Mouse (Mus musculus): ENCODE data around the gene Dbt.

The Dbt gene

GRCm38 (mm10) chr3:116512904-116513716, at the start of gene Dbt:
Gene Dbt (plus strand): TSS chr3:116513070.
- WGBS, result under 1% methylated on average over 36 of the region's 36 CpGs

GRCm38 (mm10) chr3:116464318-116464717, 48.6 kb upstream of the Dbt start:
- WGBS, result 58% methylated on average over 2 of the region's 2 CpGs

DNA sequence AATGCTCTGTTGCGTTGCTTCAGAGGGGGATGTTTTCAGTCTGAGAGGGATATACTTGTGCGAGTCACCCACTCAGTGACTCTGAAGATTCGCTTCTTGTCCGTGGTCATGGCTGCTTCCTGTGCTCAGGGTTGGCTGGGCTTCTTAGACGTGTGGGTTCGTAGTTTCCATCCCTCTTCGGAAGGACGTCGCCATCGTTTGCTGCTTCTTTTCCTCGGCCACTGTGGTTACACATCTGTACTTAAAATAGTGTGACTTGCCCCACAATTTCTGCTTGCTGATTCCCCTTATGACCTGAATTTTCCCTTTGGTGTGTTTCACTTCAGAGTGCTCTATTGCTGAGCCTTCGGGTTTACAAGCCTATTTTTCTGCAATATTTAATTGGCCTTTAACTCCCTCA, 47.2 kb upstream of the Dbt start:
- 91% methylated on average over 12 of the region's 12 CpGs for WGBS

- WGBS, result 58% methylated on average over 11 of the region's 11 CpGs
Measured at GRCm38 (mm10) chr3:116474602-116475001, 38.3 kb upstream of the Dbt start.

GRCm38 (mm10) chr3:116476686-116477298, 36.1 kb upstream of the Dbt start:
- 73% methylated on average over 5 of the region's 5 CpGs for WGBS

- 88% methylated on average over 7 of the region's 7 CpGs for WGBS
Measured at GRCm38 (mm10) chr3:116477351-116477750, 35.5 kb upstream of the Dbt start.

GRCm38 (mm10) chr3:116480119-116480518, 32.8 kb upstream of the Dbt start:
- 56% methylated on average over 2 of the region's 2 CpGs for WGBS

- WGBS, result 75% methylated on average over 5 of the region's 5 CpGs
Measured at GRCm38 (mm10) chr3:116480937-116481336, 31.9 kb upstream of the Dbt start.

DNA sequence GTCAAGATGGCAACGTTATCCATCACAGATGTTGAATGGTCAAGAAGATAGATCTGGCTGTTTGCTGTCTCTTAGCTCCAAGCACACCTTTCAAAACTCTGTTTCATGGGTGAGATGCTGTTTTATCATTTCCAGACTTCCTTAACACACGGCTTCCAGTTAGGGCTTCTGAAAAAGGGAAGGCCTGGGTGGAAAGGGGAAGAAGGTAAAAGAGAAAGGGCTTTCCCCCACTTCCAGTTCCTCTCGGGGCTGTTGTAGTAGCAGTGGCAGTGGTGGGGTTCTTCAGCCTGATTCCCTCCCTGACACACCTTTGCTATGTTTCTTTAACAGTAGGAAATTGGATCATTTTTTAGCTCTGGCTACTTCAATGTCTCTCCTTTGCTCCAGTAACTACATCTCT, 30.1 kb upstream of the Dbt start:
- 81% methylated on average over 3 of the region's 3 CpGs for WGBS

GRCm38 (mm10) chr3:116483271-116483670, 29.6 kb upstream of the Dbt start:
- 88% methylated on average over 4 of the region's 4 CpGs for WGBS

DNA sequence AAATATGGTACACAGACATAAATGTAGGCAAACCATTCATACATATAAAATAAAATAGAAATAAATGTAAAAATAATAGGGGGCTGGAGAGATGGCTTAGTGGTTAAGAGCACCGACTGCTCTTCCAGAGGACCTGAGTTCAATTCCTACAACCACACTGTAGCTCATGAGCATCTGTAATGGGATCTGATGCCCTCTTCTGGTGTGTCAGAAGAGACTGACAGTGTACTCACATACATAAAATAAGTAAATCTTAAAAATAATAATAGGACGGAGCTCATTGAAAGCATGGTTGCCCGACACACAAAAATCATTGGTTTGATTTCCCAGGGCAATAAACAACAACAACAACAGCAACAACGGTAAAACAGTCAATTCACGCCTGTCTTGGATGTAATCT, 21.9 kb upstream of the Dbt start:
- WGBS, result 94% methylated on average over 5 of the region's 5 CpGs

GRCm38 (mm10) chr3:116491923-116492454, 20.9 kb upstream of the Dbt start:
- 90% methylated on average over 1 of the region's 1 CpGs for WGBS

DNA sequence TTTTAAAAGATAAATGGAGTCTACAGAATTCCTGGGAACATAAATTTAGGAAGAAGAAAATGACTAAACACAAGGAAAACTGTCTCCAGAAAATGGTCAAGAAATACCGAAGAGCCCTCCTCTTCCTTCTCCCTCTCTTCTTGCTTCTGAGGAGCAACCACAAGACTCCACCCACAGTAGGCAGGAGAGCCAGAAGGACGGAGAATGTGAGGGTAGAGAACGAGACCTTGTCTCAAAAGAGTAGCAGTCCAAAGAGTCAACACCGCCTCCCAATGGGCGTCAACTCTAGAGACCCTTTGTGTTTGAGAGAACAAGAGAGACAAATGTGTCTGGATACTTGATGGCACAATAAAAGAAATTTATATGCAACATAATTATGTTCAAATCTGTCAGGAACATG, 19.2 kb upstream of the Dbt start:
- 61% methylated on average over 5 of the region's 5 CpGs for WGBS

- WGBS, result 59% methylated on average over 1 of the region's 1 CpGs
Measured at GRCm38 (mm10) chr3:116495671-116496070, 17.2 kb upstream of the Dbt start.

DNA sequence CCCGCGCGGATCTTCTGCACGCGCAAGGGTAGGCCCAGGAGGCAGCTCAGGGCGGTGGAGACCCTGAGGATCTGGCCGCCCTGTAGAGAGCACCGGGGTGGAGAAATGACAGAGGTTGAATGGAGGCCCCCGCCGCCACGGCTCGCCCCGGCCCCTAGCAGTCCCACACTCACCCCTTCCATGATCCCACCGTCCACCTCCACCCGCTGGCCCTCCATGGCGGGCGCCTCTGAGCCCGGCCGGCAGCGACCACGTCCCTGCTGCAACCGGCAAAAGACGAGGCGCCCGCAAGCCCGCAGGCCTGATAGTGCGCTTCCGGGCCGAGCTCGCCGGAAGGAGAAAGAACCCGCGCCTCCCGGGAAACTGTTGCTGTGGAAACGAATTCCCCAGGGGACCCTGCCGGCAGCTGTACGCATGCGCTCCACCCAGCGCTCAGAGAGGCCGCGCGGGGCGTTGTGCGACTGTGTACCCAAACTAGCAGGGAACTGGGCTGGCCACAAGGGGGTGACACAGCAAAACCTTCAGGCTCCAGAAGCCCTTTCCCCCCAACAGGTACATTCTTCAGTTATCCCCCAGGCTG, 5.0 kb upstream of the Dbt start, which contains the start of gene Rtca:
Gene Rtca (minus strand): TSS at position 437 of the 580 bp plus-strand sequence.
- under 1% methylated on average over 44 of the region's 44 CpGs for WGBS

- WGBS, result 37% methylated on average over 12 of the region's 12 CpGs
Measured at GRCm38 (mm10) chr3:116512151-116512903, 543 bp upstream of the Dbt start.

DNA sequence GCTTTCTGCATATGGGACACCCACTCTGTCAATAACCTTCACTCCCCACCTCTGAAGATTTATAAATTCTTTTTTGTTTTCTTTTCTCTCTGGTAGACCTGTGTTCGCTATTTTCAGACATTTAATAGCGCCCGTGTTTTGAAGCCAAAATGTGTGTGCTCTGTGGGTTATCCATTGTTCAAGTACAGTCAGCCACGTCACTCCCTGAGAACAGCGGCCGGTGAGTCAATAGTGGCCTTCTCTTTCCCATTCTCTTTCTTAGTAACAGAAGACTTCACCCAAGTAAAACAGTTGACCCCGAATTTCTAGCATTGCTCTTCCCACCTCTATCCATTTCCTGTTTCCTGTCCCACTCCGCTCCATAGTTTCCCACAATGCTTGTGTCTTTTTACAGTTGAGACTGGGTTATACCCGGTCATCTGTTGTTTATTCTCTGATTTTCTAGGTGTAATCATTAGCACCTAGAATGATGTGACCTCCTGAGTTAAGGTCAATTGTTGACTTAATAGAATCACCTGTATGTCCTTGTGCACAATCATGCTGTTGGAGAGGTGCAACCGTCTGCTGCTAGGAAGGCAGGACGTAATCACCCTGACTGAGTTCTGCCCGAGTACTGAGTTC, 7.4 kb downstream of the Dbt start:
- 76% methylated on average over 12 of the region's 12 CpGs for WGBS

- 65% methylated on average over 5 of the region's 5 CpGs for WGBS
Measured at GRCm38 (mm10) chr3:116529741-116530140, 16.9 kb downstream of the Dbt start.

DNA sequence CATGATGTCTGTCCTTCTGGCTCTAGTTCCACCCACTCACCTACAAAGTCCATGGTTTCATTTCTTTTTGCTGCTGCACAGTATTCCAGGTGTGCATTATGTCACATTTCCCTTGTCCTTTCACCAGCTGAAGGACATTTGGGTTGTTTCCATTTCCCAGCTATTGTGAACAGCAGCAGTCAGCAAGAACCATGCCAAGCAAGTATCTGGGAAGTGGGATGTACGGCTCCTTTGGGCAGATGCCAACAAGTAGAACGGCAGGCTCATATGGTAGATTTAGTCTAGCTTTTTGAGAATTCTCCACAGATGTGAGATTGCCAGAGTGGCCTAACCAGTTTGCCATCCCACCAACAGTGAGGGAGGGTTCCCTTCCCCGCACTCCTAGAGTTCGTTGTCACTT, 18.0 kb downstream of the Dbt start:
- 42% methylated on average over 4 of the region's 4 CpGs for WGBS

DNA sequence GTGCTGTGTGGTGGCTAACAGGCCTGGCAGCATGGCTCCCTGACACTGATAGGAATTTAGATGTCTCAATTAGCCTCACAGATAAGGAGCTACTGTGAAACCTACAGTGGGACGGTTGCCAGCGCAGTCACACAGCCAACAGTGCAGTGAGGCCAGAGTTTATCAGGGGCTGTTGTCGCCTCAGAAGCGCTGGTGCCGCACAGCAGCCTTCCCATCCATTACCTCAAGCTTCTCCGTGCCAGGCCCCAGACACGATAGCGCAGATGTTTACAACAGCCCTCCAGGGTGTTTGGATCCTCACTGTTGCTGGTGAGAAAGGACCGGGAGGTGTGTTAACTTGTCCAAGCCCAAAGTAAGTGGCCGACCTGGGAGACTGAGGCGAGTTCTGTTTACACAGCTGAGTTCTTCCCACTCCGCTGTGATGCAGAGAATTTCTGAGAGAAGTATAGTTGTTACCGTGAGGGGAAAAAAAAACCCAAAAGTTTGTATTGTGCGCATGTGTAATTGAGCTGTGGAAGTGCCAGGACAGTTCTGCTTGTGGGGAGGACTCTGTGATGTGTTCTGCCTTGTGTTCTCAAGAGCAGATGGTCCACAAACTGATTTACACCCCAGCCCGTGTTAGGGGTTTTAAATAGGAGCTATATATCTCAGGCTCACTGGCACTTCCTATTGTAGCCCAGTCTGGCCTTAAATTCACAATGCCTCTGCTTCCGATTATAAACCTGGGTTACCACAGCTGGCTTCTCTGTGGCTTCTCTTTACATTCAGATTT, 23.7 kb downstream of the Dbt start:
- WGBS, result 54% methylated on average over 16 of the region's 16 CpGs

DNA sequence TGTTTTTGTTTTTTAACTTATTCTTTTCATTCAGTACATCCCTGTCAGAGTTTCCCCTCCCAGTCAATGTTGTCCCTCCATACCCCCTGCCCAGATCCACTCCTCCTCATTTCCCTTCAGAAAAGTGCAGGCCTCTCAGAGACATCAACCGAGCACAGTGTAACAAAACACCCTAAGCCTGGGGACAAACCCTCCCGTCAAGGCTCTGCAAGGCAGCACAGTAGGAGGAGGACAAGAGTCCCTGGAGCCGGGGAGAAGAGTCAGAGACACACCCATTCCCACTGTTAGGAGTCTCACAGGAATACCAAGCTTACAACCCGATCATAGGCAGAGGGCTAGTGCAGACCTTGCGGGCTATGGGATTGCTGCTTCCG, 24.3 kb downstream of the Dbt start:
- 65% methylated on average over 6 of the region's 6 CpGs for WGBS

Data from cerebral cortex, adult 2 months (tissue).